Mouse (Mus musculus): ENCODE measurements around the gene Cryaa. TPM values are rescaled to one million over a fixed set of nuclear protein-coding genes. Genes with fewer than 3 reads are reported as not detected.

Gene Cryaa
- polyA plus RNA-seq, 1 experiment: not detected

DNA sequence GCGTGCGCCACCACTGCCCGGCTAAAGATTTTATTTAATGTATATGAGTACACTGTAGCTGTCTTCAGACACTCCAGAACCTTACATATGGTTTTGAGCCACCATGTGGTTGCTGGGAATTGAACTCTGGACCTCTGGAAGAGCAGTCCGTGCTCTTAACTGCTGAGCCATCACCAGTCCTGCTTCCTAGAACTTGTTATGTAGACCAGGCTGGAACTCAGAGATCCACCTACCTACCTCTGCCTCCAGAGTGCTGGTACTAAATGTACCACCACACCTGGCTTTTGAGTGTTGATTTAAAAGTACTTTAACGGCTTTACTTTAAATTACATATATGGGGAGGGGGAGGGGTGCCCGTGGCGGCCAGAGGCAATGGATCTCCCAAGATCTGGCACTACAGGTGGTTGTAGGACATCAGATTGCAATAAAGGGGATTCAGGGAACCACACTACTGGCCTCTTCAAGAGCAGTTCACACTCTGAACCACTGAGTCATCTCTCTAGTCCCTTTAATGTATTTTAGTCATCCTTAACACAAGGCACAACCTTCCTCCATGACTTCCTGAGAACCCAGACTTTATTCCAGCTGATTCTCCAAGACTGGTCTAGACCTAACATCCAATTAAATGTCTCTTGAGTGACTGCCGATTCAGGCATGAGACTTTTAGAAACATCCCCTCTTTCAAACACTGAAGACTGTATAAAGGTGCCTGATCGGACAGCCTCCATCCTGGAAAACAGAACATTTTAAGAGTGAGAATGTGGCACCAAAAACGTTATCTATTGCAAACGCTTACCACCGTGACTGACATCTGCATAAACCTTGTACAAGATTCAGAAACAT, 20.2 kb upstream of the Cryaa start:
- Histone ChIP-seq H3K27ac (ENCODE audit: insufficient read depth, low read depth, low read length) (no peak overlapping the region), H3K4me3 (ENCODE audit: insufficient read depth, low read depth, low read length) (peak overlapping the region; percentile 71), H3K4me1 (ENCODE audit: control insufficient read depth, insufficient read depth, low read length) (peaks cover 10% of the 10 kb centered on the region)
- WGBS: 47% methylated on average over 12 of the region's 12 CpGs
- no peak for TF ChIP-seq CTCF (IDR thresholded peaks at IDR 0.05; ENCODE audit: insufficient read depth, low read depth, low read length)
- TF ChIP-seq POLR2A (IDR thresholded peaks at IDR 0.05; ENCODE audit: insufficient read depth, low read depth, low read length): no peak

DNA sequence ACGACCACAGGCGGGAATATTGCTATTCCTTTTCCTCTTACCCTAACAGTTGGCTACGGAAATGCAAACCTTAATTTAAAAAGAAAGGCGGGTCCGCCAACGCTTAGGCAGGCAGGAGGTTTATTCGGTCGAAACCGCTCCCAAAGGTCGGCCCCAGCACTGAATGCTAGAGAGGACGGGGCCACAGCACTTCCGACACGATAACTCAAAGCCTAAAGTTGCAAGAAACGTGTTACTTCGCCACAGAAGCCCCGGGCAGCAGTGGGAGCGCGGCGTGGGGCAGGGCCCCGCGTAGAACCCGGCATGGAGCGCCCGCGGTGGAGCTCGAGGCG, 19.5 kb upstream of the Cryaa start:
- Histone ChIP-seq H3K4me1 (ENCODE audit: control insufficient read depth, insufficient read depth, low read length) (peaks cover 10% of the 10 kb centered on the region), H3K27ac (ENCODE audit: insufficient read depth, low read depth, low read length) (peak overlapping the region; percentile 81; the same call in 1 of the 2 replicates), H3K4me3 (ENCODE audit: insufficient read depth, low read depth, low read length) (peak overlapping the region; percentile 71)
- under 1% methylated on average over 27 of the region's 27 CpGs for WGBS
- TF ChIP-seq CTCF (IDR thresholded peaks at IDR 0.05; ENCODE audit: insufficient read depth, low read depth, low read length) (no peak), POLR2A (IDR thresholded peaks at IDR 0.05; ENCODE audit: insufficient read depth, low read depth, low read length) (no peak)

DNA sequence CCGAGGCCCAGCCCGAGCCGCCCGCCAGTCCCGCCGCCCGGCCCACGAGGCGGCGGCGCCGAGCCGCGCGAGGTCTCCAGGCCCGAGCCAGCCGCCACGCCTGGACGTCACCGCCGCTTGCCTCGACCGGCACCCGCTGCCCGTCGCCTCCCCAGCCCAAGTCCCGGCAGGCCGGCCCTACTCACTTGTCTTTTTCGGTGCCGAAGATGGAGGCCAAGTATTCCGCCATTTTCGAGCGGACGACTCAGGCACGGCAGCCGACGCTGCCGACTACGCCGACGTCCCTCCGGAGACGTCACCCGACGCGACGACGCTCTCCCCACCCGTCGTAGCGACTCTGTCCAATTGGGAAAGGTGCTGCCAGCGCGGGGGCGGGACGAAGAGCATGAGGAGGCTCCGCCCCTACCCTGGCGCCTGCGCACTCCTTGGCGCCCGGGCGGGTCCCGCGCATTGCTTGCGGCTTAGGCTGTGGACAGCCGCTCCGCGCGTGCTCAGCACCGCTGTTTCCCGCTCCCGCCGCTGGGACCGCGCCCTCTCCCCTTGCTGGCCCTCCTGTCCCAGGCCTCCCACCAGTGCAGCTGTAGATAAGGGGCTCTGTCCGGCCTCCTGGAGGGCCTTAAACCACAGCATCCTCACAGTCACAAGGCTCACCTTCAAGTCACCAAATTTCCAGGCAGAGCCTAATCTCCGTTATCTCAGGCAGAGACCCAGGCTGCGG, 19.0 kb upstream of the Cryaa start, which contains the start of gene U2af1:
Gene U2af1, minus strand, starts transcription at position 425 of the 718 bp plus-strand sequence.
- TF ChIP-seq CTCF (IDR thresholded peaks at IDR 0.05; ENCODE audit: insufficient read depth, low read depth, low read length) (no peak), POLR2A (IDR thresholded peaks at IDR 0.05; ENCODE audit: insufficient read depth, low read depth, low read length) (peak; percentile 97)
- Histone ChIP-seq H3K27ac (ENCODE audit: insufficient read depth, low read depth, low read length) (peak within 1 kb of the TSS; percentile 92), H3K4me1 (ENCODE audit: control insufficient read depth, insufficient read depth, low read length) (peaks cover 7% of the 10 kb centered on the region), H3K4me3 (ENCODE audit: insufficient read depth, low read depth, low read length) (peak within 1 kb of the TSS; percentile 84)
- WGBS: under 1% methylated on average over 77 of the region's 77 CpGs

DNA sequence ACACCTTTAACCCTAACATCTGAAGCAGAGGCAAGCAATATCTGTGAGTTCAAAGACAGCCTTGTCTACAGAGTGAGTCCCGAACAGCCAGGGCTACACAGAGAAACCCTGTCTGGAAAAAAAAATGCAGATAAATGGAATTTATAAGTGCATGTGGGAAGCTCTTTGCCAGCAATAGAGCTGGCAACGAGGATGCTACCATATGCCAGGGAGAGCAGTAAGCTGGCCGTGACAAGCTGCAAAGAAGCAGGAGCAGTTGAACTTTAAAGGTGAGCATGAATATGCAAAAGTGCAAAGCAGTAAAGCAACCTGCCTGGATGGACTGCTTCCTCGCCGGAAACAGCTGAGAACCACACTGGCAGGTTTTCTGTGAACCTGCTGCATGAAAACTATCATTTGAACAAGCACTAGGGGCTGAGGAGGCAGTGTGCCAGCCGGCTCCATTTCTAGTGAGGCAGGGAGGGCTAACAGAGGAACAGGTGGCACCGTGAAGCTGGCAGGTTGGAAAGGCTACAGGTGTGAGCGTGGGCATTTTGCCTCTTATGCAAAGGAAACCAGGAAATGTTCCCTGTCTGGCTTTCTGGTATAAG, 16.9 kb upstream of the Cryaa start:
- no peak for TF ChIP-seq POLR2A (IDR thresholded peaks at IDR 0.05; ENCODE audit: insufficient read depth, low read depth, low read length)
- TF ChIP-seq CTCF (IDR thresholded peaks at IDR 0.05; ENCODE audit: insufficient read depth, low read depth, low read length): no peak
- Histone ChIP-seq H3K4me1 (ENCODE audit: control insufficient read depth, insufficient read depth, low read length) (peaks cover 7% of the 10 kb centered on the region), H3K27ac (ENCODE audit: insufficient read depth, low read depth, low read length) (no peak overlapping the region), H3K4me3 (ENCODE audit: insufficient read depth, low read depth, low read length) (no peak overlapping the region)
- 68% methylated on average over 8 of the region's 8 CpGs for WGBS

DNA sequence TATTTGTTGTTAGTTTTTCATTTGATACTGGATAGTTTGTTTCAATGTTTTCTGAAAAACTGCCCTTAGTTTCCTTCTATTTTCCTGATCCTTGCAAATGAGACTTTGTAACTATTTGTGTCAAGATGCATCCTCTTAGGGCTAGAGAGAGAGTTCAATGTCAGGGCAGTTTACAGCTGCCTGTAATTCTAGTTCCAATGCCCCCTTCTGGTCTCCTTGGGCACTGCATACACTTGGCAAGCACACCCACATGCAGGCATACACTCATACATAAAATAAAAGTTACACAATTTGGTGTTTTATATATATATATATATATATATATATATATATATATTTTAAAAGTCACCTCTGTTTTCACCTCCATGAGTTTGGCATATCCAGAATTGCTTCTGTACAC, 14.8 kb upstream of the Cryaa start:
- Histone ChIP-seq H3K27ac (ENCODE audit: insufficient read depth, low read depth, low read length) (no peak overlapping the region), H3K4me1 (ENCODE audit: control insufficient read depth, insufficient read depth, low read length) (peaks cover 3% of the 10 kb centered on the region), H3K4me3 (ENCODE audit: insufficient read depth, low read depth, low read length) (no peak overlapping the region)
- TF ChIP-seq POLR2A (IDR thresholded peaks at IDR 0.05; ENCODE audit: insufficient read depth, low read depth, low read length) (no peak), CTCF (IDR thresholded peaks at IDR 0.05; ENCODE audit: insufficient read depth, low read depth, low read length) (no peak)

DNA sequence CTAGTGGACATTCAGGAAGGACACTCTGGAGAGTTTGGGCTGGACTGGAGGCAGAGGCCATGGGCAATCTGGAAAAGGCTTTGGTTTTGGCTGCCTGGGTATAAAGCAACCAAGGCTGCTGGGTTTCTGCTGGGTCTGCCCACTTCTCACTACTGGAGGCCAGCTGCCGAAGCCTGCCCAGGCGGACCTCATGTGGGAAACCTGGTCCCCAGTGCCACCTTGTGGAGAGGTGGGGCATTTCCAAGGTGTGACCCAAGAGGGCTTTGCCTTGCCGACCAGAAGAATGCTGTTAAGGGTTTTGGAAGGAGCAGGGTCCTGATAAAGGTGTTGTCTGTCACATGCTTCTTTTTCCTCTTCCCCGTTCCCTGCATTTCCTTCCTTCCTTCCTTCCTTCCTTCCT, 12.8 kb upstream of the Cryaa start:
- WGBS: 9% methylated on average over 4 of the region's 4 CpGs
- no peaks in the 10 kb centered on the region for H3K4me1 ChIP-seq (ENCODE audit: control insufficient read depth, insufficient read depth, low read length)
- no peak overlapping the region for H3K27ac ChIP-seq (ENCODE audit: insufficient read depth, low read depth, low read length)
- H3K4me3 ChIP-seq (ENCODE audit: insufficient read depth, low read depth, low read length): no peak overlapping the region
- no peak for TF ChIP-seq POLR2A (IDR thresholded peaks at IDR 0.05; ENCODE audit: insufficient read depth, low read depth, low read length)
- peak; percentile 48; the same call in 1 of the 2 replicates for TF ChIP-seq CTCF (IDR thresholded peaks at IDR 0.05; ENCODE audit: insufficient read depth, low read depth, low read length)

DNA sequence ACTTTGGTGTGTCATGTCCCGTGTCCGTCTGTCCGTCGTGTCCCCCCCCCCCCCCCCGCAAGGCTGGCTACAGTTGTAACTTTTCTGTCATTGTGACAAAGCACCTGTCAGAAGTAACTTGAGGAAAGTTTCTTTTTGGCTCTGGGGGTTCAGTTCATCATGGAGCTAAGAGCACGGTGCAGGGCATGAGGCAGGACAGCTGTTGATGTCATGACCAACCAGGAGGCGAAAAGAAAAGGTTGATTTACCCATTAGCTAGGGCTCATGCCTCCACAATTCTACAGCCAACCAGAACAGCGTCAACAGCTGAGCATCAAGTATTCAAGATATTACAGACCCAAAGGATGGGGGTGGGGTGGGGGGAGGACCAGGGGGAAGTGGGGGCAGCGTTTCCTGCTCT, 9.3 kb upstream of the Cryaa start:
- TF ChIP-seq POLR2A (IDR thresholded peaks at IDR 0.05; ENCODE audit: insufficient read depth, low read depth, low read length) (no peak), CTCF (IDR thresholded peaks at IDR 0.05; ENCODE audit: insufficient read depth, low read depth, low read length) (no peak)
- 76% methylated on average over 9 of the region's 9 CpGs for WGBS
- Histone ChIP-seq H3K4me1 (ENCODE audit: control insufficient read depth, insufficient read depth, low read length) (no peaks in the 10 kb centered on the region), H3K4me3 (ENCODE audit: insufficient read depth, low read depth, low read length) (no peak overlapping the region), H3K27ac (ENCODE audit: insufficient read depth, low read depth, low read length) (no peak overlapping the region)

DNA sequence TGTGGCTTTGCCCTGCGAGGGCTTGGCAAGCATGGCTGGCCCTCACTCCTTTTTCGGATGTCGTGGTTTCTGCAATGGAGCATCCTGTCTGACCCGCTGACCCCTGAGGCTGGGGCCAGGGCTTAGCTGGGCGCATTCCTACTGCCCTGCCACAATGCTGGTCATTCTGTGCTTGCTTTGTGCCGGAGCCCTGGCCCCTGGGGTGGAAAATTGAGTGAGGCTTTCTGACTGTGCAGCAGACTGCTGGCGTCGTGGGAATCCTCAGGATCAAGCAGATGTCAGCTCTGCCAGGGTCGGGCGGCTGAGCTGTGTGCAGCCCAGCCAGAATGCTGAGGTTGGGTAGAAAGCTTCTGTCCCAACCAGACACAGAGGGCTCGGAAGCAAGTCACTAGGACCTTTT, 7.4 kb upstream of the Cryaa start:
- TF ChIP-seq POLR2A (IDR thresholded peaks at IDR 0.05; ENCODE audit: insufficient read depth, low read depth, low read length) (no peak), CTCF (IDR thresholded peaks at IDR 0.05; ENCODE audit: insufficient read depth, low read depth, low read length) (no peak)
- no peak overlapping the region for H3K27ac ChIP-seq (ENCODE audit: insufficient read depth, low read depth, low read length)
- no peak overlapping the region for H3K4me3 ChIP-seq (ENCODE audit: insufficient read depth, low read depth, low read length)
- no peaks in the 10 kb centered on the region for H3K4me1 ChIP-seq (ENCODE audit: control insufficient read depth, insufficient read depth, low read length)
- 28% methylated on average over 11 of the region's 11 CpGs for WGBS

DNA sequence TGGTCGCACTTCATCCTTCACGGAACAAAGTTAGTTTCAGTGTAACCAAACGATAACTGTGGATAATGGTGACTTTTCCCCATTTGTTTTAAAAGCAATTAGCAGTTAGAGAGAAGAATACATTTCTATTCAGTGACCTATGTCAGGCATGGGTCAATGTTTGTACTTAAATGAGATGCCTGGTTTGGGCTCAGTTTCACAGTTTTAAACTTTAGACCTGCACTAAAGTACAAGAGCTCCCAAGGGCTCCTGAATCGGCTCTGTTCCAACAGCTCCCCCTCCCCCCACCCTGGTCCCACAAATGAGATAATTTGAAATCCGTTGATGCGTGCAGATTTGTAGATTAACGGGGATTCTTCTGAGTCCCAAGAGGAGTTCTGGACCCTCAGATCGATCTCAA, 5.9 kb upstream of the Cryaa start:
- Histone ChIP-seq H3K4me1 (ENCODE audit: control insufficient read depth, insufficient read depth, low read length) (0 out of 2 replicates have a peak, but pooled peaks cover under 1% of the 10 kb centered on the region), H3K27ac (ENCODE audit: insufficient read depth, low read depth, low read length) (no peak overlapping the region), H3K4me3 (ENCODE audit: insufficient read depth, low read depth, low read length) (no peak overlapping the region)
- 73% methylated on average over 8 of the region's 8 CpGs for WGBS
- TF ChIP-seq CTCF (IDR thresholded peaks at IDR 0.05; ENCODE audit: insufficient read depth, low read depth, low read length) (no peak), POLR2A (IDR thresholded peaks at IDR 0.05; ENCODE audit: insufficient read depth, low read depth, low read length) (no peak)

All from olfactory bulb, adult 2 months (tissue).